Mouse (Mus musculus) kidney, adult 2 months (tissue): ENCODE data around the gene Gm49325.

ENCODE experiments used
- CTCF ChIP-seq: fragments of 200-500 bp; conservative IDR thresholded peaks from 2 replicates; pipeline ENCODE4 v1.5.1; 2011; ENCODE audit warnings: low read depth, mild to moderate bottlenecking, control low read depth, low read length, moderate library complexity, mixed read lengths; ENCODE audit not compliant: insufficient read depth, insufficient read length
- POLR2A ChIP-seq: fragments of 200-500 bp; IDR thresholded peaks from one replicate; pipeline ENCODE4 v1.6.1; 2011; ENCODE audit warnings: low read depth, low read length, control low read depth

GRCm38 (mm10) chr10:77616166-77616565, 10.2 kb downstream of the Gm49325 start:
- TF ChIP-seq CTCF (no peak), POLR2A (no peak)
